Mouse (Mus musculus): Measurements from ENCODE around the gene Ttyh3. TPM values are rescaled to one million over a fixed set of nuclear protein-coding genes. Genes with fewer than 3 reads are reported as not detected.

Ttyh3 gene
- polyA plus RNA-seq, 1 experiment from 2014 or later: 65.8 TPM

- Histone ChIP-seq H3K4me1 (ENCODE audit: control insufficient read depth, insufficient read depth, low read length) (peaks cover 41% of the 10 kb centered on the region), H3K27me3 (replicated peaks; ENCODE audit: control insufficient read depth, insufficient read depth, low read length) (no peaks in the 10 kb centered on the region), H3K9me3 (replicated peaks; ENCODE audit: control insufficient read depth, low read length) (no peaks in the 10 kb centered on the region), H3K27ac (ENCODE audit: low read depth, low read length) (peak overlapping the region; percentile 90), H3K4me2 (ENCODE audit: low read length) (no peak overlapping the region), H3K9ac (ENCODE audit: low read length) (0 out of 2 replicates have a peak overlapping the region, but pooled peaks have one; percentile 13), H3K36me3 (ENCODE audit: control insufficient read depth, insufficient read depth, low read length) (peaks cover 4% of the 10 kb centered on the region), H3K4me3 (ENCODE audit: low read depth, low read length) (no peak overlapping the region)
- DNase-seq (ENCODE audit: low spot score): peak; percentile 79
- 0% methylated on average over 1 of the region's 1 CpGs for WGBS
- ATAC-seq: peak; percentile 11
These were observed 11.6 kb upstream of the Ttyh3 start for GRCm38 (mm10) chr5:140660398-140660797.

- Histone ChIP-seq H3K4me1 (ENCODE audit: control insufficient read depth, insufficient read depth, low read length) (peaks cover 41% of the 10 kb centered on the region), H3K4me2 (ENCODE audit: low read length) (peak overlapping the region; percentile 32), H3K9me3 (replicated peaks; ENCODE audit: control insufficient read depth, low read length) (no peaks in the 10 kb centered on the region), H3K27ac (ENCODE audit: low read depth, low read length) (peak overlapping the region; percentile 90), H3K27me3 (replicated peaks; ENCODE audit: control insufficient read depth, insufficient read depth, low read length) (no peaks in the 10 kb centered on the region), H3K36me3 (ENCODE audit: control insufficient read depth, insufficient read depth, low read length) (no peaks in the 10 kb centered on the region), H3K9ac (ENCODE audit: low read length) (0 out of 2 replicates have a peak overlapping the region, but pooled peaks have one; percentile 17), H3K4me3 (ENCODE audit: low read depth, low read length) (no peak overlapping the region)
- 6% methylated on average over 15 of the region's 16 CpGs for WGBS
- DNase-seq (ENCODE audit: low spot score) (peak; percentile 96), ATAC-seq (peak; percentile 90)
These were observed 10.9 kb upstream of the Ttyh3 start for GRCm38 (mm10) chr5:140659607-140660272.

- Histone ChIP-seq H3K36me3 (ENCODE audit: control insufficient read depth, insufficient read depth, low read length) (no peaks in the 10 kb centered on the region), H3K4me3 (ENCODE audit: low read depth, low read length) (no peak overlapping the region), H3K27me3 (replicated peaks; ENCODE audit: control insufficient read depth, insufficient read depth, low read length) (no peaks in the 10 kb centered on the region), H3K9me3 (replicated peaks; ENCODE audit: control insufficient read depth, low read length) (no peaks in the 10 kb centered on the region), H3K4me1 (ENCODE audit: control insufficient read depth, insufficient read depth, low read length) (peaks cover 6% of the 10 kb centered on the region), H3K4me2 (ENCODE audit: low read length) (no peak overlapping the region), H3K9ac (ENCODE audit: low read length) (no peak overlapping the region), H3K27ac (ENCODE audit: low read depth, low read length) (no peak overlapping the region)
- DNase-seq (ENCODE audit: low spot score) (no peak), ATAC-seq (no peak)
- WGBS: 89% methylated on average over 15 of the region's 15 CpGs
These were observed 5.4 kb upstream of the Ttyh3 start for GRCm38 (mm10) chr5:140654096-140654845.

- Histone ChIP-seq H3K9me3 (replicated peaks; ENCODE audit: control insufficient read depth, low read length) (no peaks in the 10 kb centered on the region), H3K4me3 (ENCODE audit: low read depth, low read length) (no peak overlapping the region), H3K9ac (ENCODE audit: low read length) (no peak overlapping the region), H3K27ac (ENCODE audit: low read depth, low read length) (no peak overlapping the region), H3K36me3 (ENCODE audit: control insufficient read depth, insufficient read depth, low read length) (no peaks in the 10 kb centered on the region), H3K4me1 (ENCODE audit: control insufficient read depth, insufficient read depth, low read length) (peaks cover 5% of the 10 kb centered on the region), H3K4me2 (ENCODE audit: low read length) (no peak overlapping the region), H3K27me3 (replicated peaks; ENCODE audit: control insufficient read depth, insufficient read depth, low read length) (no peaks in the 10 kb centered on the region)
- 74% methylated on average over 7 of the region's 7 CpGs for WGBS
- DNase-seq (ENCODE audit: low spot score) (no peak), ATAC-seq (no peak)
These were observed 3.8 kb upstream of the Ttyh3 start for GRCm38 (mm10) chr5:140652587-140652986.

GRCm38 (mm10) chr5:140651231-140651630 lies 2.4 kb upstream of the Ttyh3 start:
- no peak overlapping the region for H3K4me2 ChIP-seq (ENCODE audit: low read length)
- no peak overlapping the region for H3K27ac ChIP-seq (ENCODE audit: low read depth, low read length)
- H3K36me3 ChIP-seq (ENCODE audit: control insufficient read depth, insufficient read depth, low read length): peaks cover 4% of the 10 kb centered on the region; the same call in 1 of the 2 replicates
- 74% methylated on average over 11 of the region's 11 CpGs for WGBS
- peaks cover 16% of the 10 kb centered on the region for H3K4me1 ChIP-seq (ENCODE audit: control insufficient read depth, insufficient read depth, low read length)
- H3K9ac ChIP-seq (ENCODE audit: low read length): no peak overlapping the region
- no peaks in the 10 kb centered on the region for H3K27me3 ChIP-seq (replicated peaks; ENCODE audit: control insufficient read depth, insufficient read depth, low read length)
- H3K9me3 ChIP-seq (replicated peaks; ENCODE audit: control insufficient read depth, low read length): no peaks in the 10 kb centered on the region
- ATAC-seq (no peak), DNase-seq (ENCODE audit: low spot score) (no peak)
- no peak overlapping the region for H3K4me3 ChIP-seq (ENCODE audit: low read depth, low read length)

GRCm38 (mm10) chr5:140649881-140650414 lies 1.1 kb upstream of the Ttyh3 start:
- Histone ChIP-seq H3K27ac (ENCODE audit: low read depth, low read length) (no peak overlapping the region), H3K27me3 (replicated peaks; ENCODE audit: control insufficient read depth, insufficient read depth, low read length) (no peaks in the 10 kb centered on the region), H3K4me1 (ENCODE audit: control insufficient read depth, insufficient read depth, low read length) (peaks cover 26% of the 10 kb centered on the region), H3K36me3 (ENCODE audit: control insufficient read depth, insufficient read depth, low read length) (peaks cover 15% of the 10 kb centered on the region; the same call in 1 of the 2 replicates), H3K9me3 (replicated peaks; ENCODE audit: control insufficient read depth, low read length) (no peaks in the 10 kb centered on the region), H3K4me3 (ENCODE audit: low read depth, low read length) (0 out of 2 replicates have a peak overlapping the region, but pooled peaks have one; percentile 99), H3K9ac (ENCODE audit: low read length) (peak overlapping the region; percentile 63; the same call in 1 of the 2 replicates), H3K4me2 (ENCODE audit: low read length) (peak overlapping the region; percentile 61)
- DNase-seq (ENCODE audit: low spot score) (no peak), ATAC-seq (no peak)
- WGBS: 48% methylated on average over 7 of the region's 7 CpGs

DNA sequence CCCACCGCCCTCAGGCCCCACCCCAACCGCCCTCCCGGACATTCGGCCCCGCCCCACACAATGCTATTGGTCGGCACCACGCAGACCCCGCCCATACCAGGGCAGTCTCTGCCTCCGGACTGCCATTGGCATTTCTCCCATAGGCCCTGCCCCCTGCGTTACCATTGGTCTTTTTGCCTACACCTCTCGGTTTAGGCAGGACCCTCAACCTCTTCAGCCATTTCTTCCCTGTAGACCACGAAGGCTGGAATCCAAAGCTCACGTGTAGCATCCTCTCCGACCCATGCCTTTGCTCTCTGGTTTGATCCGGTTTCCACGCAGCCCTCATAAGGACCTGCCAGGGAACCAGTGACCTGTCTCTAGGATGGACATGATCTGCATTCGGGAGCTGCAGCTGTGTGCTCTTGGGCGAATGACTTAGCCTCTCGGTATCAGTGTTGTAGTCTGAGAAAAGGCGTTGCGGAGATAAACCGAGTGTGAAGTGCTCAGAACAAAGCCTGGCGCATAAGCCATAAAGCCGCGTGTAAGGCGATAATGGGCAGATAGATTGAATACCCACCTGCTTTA lies 353 bp upstream of the Ttyh3 start:
- H3K27ac ChIP-seq (ENCODE audit: low read depth, low read length): peak overlapping the region; percentile 79
- peak overlapping the region; percentile 63 for H3K9ac ChIP-seq (ENCODE audit: low read length)
- DNase-seq (ENCODE audit: low spot score): peak; percentile 99
- peaks cover 22% of the 10 kb centered on the region for H3K36me3 ChIP-seq (ENCODE audit: control insufficient read depth, insufficient read depth, low read length)
- no peaks in the 10 kb centered on the region for H3K9me3 ChIP-seq (replicated peaks; ENCODE audit: control insufficient read depth, low read length)
- peak overlapping the region; percentile 61 for H3K4me2 ChIP-seq (ENCODE audit: low read length)
- peak overlapping the region; percentile 99 for H3K4me3 ChIP-seq (ENCODE audit: low read depth, low read length)
- 3% methylated on average over 26 of the region's 26 CpGs for WGBS
- no peaks in the 10 kb centered on the region for H3K27me3 ChIP-seq (replicated peaks; ENCODE audit: control insufficient read depth, insufficient read depth, low read length)
- H3K4me1 ChIP-seq (ENCODE audit: control insufficient read depth, insufficient read depth, low read length): peaks cover 29% of the 10 kb centered on the region
- peak; percentile 91 for ATAC-seq

DNA sequence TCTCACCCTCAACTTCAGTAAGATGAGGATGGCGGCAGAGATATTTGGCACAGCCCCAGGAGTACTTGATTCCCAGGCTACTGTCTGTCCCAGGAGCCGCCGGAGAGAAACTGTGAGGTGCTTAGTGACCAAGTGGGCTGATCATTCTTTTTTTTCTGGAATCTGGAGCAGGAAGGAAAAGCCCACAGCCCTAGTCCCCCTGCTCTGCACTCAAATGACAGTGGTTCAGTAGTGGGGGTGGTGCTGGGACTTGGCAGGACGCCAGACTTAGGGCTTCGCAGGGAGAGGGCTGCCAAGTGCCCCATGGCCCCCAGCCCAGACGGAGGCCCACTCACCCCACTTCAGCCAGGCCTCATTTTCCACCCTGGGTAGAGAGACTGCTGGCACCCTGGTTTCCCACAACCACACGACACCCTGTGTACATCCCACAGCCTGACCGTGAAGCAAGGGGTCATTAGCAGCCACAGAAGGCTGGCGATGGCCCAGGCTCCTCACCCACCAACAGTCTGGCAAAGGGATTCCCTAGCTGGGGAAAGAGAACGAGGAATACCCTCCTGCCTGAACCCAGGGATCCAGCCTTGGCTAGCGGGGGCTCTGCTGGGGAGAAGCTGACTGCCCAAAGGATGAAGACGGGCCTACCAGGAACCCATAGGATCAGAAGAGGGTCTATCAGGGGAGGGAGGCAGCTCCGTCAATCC lies 861 bp downstream of the Ttyh3 start:
- Histone ChIP-seq H3K4me2 (ENCODE audit: low read length) (peak overlapping the region; percentile 97), H3K9ac (ENCODE audit: low read length) (peak overlapping the region; percentile 100), H3K27me3 (replicated peaks; ENCODE audit: control insufficient read depth, insufficient read depth, low read length) (no peaks in the 10 kb centered on the region), H3K4me1 (ENCODE audit: control insufficient read depth, insufficient read depth, low read length) (peaks cover 33% of the 10 kb centered on the region), H3K27ac (ENCODE audit: low read depth, low read length) (peak overlapping the region; percentile 93), H3K9me3 (replicated peaks; ENCODE audit: control insufficient read depth, low read length) (no peaks in the 10 kb centered on the region), H3K36me3 (ENCODE audit: control insufficient read depth, insufficient read depth, low read length) (peaks cover 34% of the 10 kb centered on the region), H3K4me3 (ENCODE audit: low read depth, low read length) (peak overlapping the region; percentile 99)
- ATAC-seq (peak; percentile 56), DNase-seq (ENCODE audit: low spot score) (peak; percentile 77)
- WGBS: 0% methylated on average over 13 of the region's 13 CpGs

Measured in forebrain, embryonic 14.5 days (tissue).